Mouse (Mus musculus) midbrain, embryonic 13.5 days (tissue): ENCODE measurements around the gene Gm21680. TPM values are rescaled to one million over a fixed set of nuclear protein-coding genes. Genes with fewer than 3 reads are reported as not detected.
"Not testable (repeated sequence)": the region's sequence is repeated elsewhere in the genome, so short reads cannot be mapped to it uniquely, and the experiment has no call there.

Source experiments
- ATAC-seq: fragments of 200-750 bp; cut with Nextera tagmentation; 2 replicates; pipeline ENCODE4 v1.8.0; 2017; ENCODE audit warnings: mild to moderate bottlenecking, moderate TSS enrichment, moderate library complexity
- H3K27ac ChIP-seq: fragments of 300-500 bp; sonication (generic); 2 replicates; pipeline ENCODE4 v1.5.1; 2015; ENCODE audit warnings: inconsistent platforms, mild to moderate bottlenecking, moderate library complexity
- H3K27me3 ChIP-seq: fragments of 300-500 bp; sonication (generic); 2 replicates; pipeline ENCODE4 v1.6.1; 2015; ENCODE audit warnings: mild to moderate bottlenecking, inconsistent platforms
- H3K36me3 ChIP-seq: fragments of 300-500 bp; sonication (generic); 2 replicates; pipeline ENCODE4 v1.6.1; 2015; ENCODE audit warnings: mild to moderate bottlenecking, inconsistent platforms
- H3K4me1 ChIP-seq: fragments of 300-500 bp; sonication (generic); replicated peaks from 2 replicates; pipeline ENCODE4 v1.6.1; 2015; ENCODE audit warnings: inconsistent platforms
- H3K4me2 ChIP-seq: fragments of 300-500 bp; sonication (generic); replicated peaks from 2 replicates; pipeline ENCODE4 v1.6.1; 2015; ENCODE audit warnings: moderate library complexity, mild to moderate bottlenecking, inconsistent platforms
- H3K4me3 ChIP-seq: fragments of 300-500 bp; sonication (generic); replicated peaks from 2 replicates; pipeline ENCODE4 v1.5.1; 2015; ENCODE audit warnings: mild to moderate bottlenecking, inconsistent platforms
- H3K9ac ChIP-seq: fragments of 300-500 bp; sonication (generic); replicated peaks from 2 replicates; pipeline ENCODE4 v1.6.1; 2015; ENCODE audit warnings: mild to moderate bottlenecking, inconsistent platforms
- H3K9me3 ChIP-seq: fragments of 300-500 bp; sonication (generic); 2 replicates; pipeline ENCODE4 v1.6.1; 2016; ENCODE audit warnings: mild to moderate bottlenecking, inconsistent platforms
- WGBS: fragments of 180-500 bp; shearing (Covaris S2); methylation state at CpG from one replicate; pipeline ENCODE4 v1.1.7; 2015; 5-methylcytosine and 5-hydroxymethylcytosine counted together
- polyA plus RNA-seq: library from polyadenylated mRNA; unstranded; fragments of >200 nt; fragmentation: Nextera tagmentation; extraction: Ambion mirVana; gene quantifications from 2 replicates; pipeline ENCODE4 v1.2.1, GENCODE M21; 2015

The Gm21680 gene
- 0.08 and 0.09 TPM in 2 replicates for polyA plus RNA-seq

DNA sequence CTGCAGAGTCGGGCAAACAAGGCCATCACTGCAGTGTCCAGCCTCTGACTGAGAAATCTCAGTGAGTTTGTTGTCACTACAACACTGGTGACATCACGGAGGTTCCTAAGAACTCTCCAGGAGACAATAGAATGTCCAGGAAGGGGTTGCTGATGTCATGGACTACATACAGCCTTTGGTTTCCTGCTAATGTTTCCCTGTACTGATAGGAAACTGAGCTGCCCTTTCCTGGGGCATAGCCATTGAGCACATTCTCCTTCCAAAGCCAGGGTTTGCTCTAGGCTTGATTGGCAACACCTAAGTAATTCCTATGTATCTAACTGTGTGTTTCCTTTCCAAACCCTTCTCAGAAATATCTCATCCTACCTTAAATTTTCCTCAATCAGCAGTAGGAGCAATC is at the start of gene Gm21680:
Gene Gm21680, minus strand, starts transcription at position 101 of the 400 bp plus-strand sequence.
- H3K27me3 ChIP-seq, H3K9ac ChIP-seq, H3K4me1 ChIP-seq, H3K9me3 ChIP-seq, H3K4me3 ChIP-seq, ATAC-seq, H3K36me3 ChIP-seq, H3K4me2 ChIP-seq, H3K27ac ChIP-seq: not testable (repeated sequence)
- WGBS, result no CpG with 5 or more reads among the region's 2 CpGs

DNA sequence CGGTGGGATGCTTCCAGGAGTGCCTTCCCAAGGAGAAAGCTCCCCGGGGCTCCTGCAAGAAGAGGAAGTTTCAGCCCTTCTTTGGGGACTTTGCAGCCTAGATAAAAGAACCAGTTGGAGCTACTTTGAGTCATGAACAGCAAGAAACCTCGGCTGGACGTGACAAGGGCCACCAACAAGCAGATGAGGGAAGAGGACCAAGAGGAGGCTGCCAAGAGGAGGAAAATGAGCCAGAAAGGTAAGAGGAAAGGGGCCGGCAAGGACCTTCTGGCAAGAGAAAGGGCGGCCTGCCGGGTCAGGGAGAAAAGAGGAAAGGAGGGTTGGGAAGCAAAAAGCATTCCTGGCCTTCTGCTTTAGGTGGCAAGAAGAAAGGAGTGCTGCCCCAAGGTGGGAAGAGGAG is 35.2 kb upstream of the Gm21680 start:
- Histone ChIP-seq H3K4me3 (peak overlapping the region; percentile 36; the same call in 1 of the 2 replicates), H3K4me2 (peak overlapping the region; percentile 59)
- H3K9ac ChIP-seq, H3K36me3 ChIP-seq, H3K4me1 ChIP-seq, H3K9me3 ChIP-seq, ATAC-seq, H3K27ac ChIP-seq, H3K27me3 ChIP-seq: not testable (repeated sequence)
- WGBS, result 71% methylated on average over 7 of the region's 7 CpGs

DNA sequence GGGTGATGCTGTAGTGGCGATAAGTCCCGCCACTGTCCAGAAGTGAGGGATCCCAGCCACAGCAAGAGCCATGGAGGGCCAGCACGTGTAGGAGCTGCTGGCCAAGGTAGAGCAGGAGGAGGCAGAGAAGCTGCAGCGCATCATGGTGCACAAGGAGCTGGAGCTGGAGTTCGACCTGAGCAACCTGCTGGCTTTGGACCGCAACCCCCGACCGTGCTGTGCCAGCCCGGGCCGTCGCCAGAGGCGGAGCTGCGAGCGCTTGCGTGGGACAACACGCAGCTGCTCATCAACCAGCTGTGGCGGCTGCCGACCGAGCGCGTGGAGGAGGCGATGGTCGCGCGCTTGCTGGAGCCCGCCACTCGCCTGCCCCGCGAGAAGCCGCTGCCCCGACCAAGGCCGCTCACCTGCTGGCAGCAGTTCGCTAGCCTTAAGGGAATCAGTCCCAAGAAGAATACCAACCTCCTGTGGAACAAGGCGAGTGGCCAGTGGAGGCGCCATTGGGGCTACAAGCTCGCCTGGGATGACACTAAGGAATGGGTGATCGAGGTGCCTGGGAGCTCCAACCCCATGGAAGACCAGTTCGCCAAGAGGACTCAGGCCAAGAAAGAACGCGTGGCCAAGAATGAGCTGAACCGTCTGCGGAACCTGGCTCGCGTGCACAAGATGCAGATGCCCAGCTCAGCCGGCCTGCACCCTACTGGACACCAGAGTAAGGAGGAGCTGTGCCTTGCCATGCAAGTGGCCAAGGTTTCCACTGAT is 34.7 kb upstream of the Gm21680 start:
- WGBS, result 19% methylated on average over 45 of the region's 45 CpGs
- not testable (repeated sequence) for H3K27ac ChIP-seq, H3K27me3 ChIP-seq, H3K36me3 ChIP-seq, H3K9me3 ChIP-seq, H3K4me1 ChIP-seq
- Histone ChIP-seq H3K4me3 (peak overlapping the region; percentile 36), H3K4me2 (peak overlapping the region; percentile 59), H3K9ac (peak overlapping the region; percentile 54)
- peak; percentile 98 for ATAC-seq

DNA sequence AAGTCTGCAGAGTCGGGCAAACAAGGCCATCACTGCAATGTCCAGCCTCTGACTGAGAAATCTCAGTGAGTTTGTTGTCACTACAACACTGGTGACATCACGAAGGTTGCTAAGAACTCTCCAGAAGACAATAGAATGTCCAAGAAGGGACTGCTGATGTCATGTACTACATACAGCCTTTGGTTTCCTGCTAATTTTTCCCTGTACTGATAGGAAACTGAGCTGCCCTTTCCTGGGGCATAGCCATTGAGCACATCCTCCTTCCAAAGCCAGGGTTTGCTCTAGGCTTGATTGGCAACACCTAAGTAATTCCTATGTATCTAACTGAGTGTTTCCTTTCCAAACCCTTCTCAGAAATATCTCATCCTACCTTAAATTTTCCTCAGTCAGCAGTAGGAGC is 32.2 kb upstream of the Gm21680 start, which contains the start of gene Gm1979:
Gene Gm1979, minus strand, starts transcription at position 101 of the 400 bp plus-strand sequence.
- H3K27ac ChIP-seq, H3K27me3 ChIP-seq, H3K4me1 ChIP-seq, H3K9ac ChIP-seq, H3K4me3 ChIP-seq, H3K4me2 ChIP-seq, H3K36me3 ChIP-seq, H3K9me3 ChIP-seq, ATAC-seq: not testable (repeated sequence)
- 100% methylated on average over 1 of the region's 2 CpGs for WGBS

DNA sequence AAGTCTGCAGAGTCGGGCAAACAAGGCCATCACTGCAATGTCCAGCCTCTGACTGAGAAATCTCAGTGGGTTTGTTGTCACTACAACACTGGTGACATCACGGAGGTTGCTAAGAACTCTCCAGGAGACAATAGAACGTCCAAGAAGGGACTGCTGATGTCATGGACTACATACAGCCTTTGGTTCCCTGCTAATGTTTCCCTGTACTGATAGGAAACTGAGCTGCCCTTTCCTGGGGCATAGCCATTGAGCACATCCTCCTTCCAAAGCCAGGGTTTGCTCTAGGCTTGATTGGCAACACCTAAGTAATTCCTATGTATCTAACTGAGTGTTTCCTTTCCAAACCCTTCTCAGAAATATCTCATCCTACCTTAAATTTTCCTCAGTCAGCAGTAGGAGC is 16.1 kb upstream of the Gm21680 start, which contains the start of gene Gm21698:
Gene Gm21698, minus strand, starts transcription at position 101 of the 400 bp plus-strand sequence.
- not testable (repeated sequence) for H3K27me3 ChIP-seq, H3K4me3 ChIP-seq, H3K9me3 ChIP-seq, ATAC-seq, H3K36me3 ChIP-seq, H3K4me1 ChIP-seq, H3K27ac ChIP-seq, H3K4me2 ChIP-seq, H3K9ac ChIP-seq
- no CpG with 5 or more reads among the region's 3 CpGs for WGBS

DNA sequence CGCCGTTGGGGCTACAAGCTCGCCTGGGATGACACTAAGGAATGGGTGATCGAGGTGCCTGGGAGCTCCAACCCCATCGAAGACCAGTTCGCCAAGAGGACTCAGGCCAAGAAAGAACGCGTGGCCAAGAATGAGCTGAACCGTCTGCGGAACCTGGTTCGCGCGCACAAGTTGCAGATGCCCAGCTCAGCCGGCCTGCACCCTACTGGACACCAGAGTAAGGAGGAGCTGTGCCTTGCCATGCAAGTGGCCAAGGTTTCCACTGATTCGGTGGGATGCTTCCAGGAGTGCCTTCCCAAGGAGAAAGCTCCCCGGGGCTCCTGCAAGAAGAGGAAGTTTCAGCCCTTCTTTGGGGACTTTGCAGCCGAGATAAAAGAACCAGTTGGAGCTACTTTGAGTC is 15.4 kb downstream of the Gm21680 start:
- not testable (repeated sequence) for H3K27me3 ChIP-seq, H3K4me1 ChIP-seq, H3K9me3 ChIP-seq, H3K9ac ChIP-seq, H3K36me3 ChIP-seq, H3K27ac ChIP-seq
- peak overlapping the region; percentile 43 for H3K4me2 ChIP-seq
- ATAC-seq, result peak; percentile 34
- WGBS, result 59% methylated on average over 17 of the region's 17 CpGs
- H3K4me3 ChIP-seq, result peak overlapping the region; percentile 23

DNA sequence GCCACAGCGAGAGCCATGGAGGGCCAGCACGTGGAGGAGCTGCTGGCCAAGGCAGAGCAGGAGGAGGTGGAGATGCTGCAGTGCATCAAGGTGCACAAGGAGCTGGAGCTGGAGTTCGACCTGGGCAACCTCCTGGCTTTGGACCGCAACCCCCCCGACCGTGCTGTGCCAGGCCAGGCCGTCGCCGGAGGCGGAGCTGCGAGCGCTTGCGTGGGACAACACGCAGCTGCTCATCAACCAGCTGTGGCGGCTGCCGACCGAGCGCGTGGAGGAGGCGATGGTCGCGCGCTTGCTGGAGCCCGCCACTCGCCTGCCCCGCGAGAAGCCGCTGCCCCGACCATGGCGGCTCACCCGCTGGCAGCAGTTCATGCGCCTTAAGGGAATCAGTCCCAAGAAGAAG is 15.9 kb downstream of the Gm21680 start:
- not testable (repeated sequence) for H3K36me3 ChIP-seq, H3K9me3 ChIP-seq, H3K4me1 ChIP-seq, H3K27ac ChIP-seq, H3K9ac ChIP-seq, H3K27me3 ChIP-seq
- 40% methylated on average over 32 of the region's 32 CpGs for WGBS
- peak overlapping the region; percentile 23 for H3K4me3 ChIP-seq
- H3K4me2 ChIP-seq, result peak overlapping the region; percentile 43
- peak; percentile 83 for ATAC-seq

DNA sequence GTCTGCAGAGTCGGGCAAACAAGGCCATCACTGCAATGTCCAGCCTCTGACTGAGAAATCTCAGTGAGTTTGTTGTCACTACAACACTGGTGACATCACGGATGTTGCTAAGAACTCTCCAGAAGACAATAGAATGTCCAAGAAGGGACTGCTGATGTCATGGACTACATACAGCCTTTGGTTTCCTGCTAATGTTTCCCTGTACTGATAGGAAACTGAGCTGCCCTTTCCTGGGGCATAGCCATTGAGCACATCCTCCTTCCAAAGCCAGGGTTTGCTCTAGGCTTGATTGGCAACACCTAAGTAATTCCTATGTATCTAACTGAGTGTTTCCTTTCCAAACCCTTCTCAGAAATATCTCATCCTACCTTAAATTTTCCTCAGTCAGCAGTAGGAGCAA is 18.1 kb downstream of the Gm21680 start, which contains the start of gene Gm21671:
Gene Gm21671, minus strand, starts transcription at position 101 of the 400 bp plus-strand sequence.
- WGBS, result 81% methylated on average over 2 of the region's 2 CpGs

DNA sequence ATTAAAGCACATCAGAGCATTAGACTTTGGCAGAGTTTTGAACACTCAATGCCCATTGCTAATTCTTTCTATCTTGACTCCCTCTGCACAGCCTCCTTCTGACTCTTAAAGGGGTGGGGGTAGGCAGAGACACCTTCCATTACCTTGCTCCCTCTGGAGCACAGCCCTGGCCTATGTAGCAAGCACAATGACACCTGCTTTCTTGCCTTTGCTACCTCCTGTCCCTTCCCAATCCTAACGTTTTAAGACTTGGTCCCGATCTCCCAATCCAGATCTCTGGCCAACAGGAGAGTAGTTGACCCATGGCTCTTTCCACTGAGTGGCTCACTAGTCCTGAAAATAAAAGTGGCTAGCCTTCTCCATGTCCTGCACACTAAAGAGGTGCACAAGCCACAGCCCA is 27.1 kb downstream of the Gm21680 start:
- not testable (repeated sequence) for H3K9me3 ChIP-seq, ATAC-seq, H3K27ac ChIP-seq, H3K27me3 ChIP-seq, H3K4me1 ChIP-seq, H3K9ac ChIP-seq, H3K36me3 ChIP-seq, H3K4me3 ChIP-seq, H3K4me2 ChIP-seq
- 88% methylated on average over 2 of the region's 2 CpGs for WGBS

More for the DNA sequence above, 18.1 kb downstream of the Gm21680 start, which contains the start of gene Gm21671:
- not testable (repeated sequence) for H3K4me1 ChIP-seq, ATAC-seq, H3K4me3 ChIP-seq, H3K27me3 ChIP-seq, H3K27ac ChIP-seq, H3K36me3 ChIP-seq, H3K4me2 ChIP-seq, H3K9me3 ChIP-seq, H3K9ac ChIP-seq

DNA sequence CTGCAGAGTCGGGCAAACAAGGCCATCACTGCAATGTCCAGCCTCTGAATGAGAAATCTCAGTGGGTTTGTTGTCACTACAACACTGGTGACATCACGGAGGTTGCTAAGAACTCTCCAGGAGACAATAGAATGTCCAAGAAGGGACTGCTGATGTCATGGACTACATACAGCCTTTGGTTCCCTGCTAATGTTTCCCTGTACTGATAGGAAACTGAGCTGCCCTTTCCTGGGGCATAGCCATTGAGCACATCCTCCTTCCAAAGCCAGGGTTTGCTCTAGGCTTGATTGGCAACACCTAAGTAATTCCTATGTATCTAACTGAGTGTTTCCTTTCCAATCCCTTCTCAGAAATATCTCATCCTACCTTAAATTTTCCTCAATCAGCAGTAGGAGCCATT is 30.2 kb downstream of the Gm21680 start, which contains the start of gene Gm21663:
Gene Gm21663, minus strand, starts transcription at position 101 of the 400 bp plus-strand sequence.
- not testable (repeated sequence) for H3K4me2 ChIP-seq, H3K27me3 ChIP-seq, H3K36me3 ChIP-seq, H3K27ac ChIP-seq, H3K9ac ChIP-seq, H3K4me3 ChIP-seq, H3K4me1 ChIP-seq, ATAC-seq, H3K9me3 ChIP-seq
- WGBS, result 55% methylated on average over 2 of the region's 2 CpGs
